Mouse (Mus musculus) sigmoid colon, adult 10 weeks (tissue): ENCODE measurements around the gene Nr1d2. TPM values are rescaled to one million over a fixed set of nuclear protein-coding genes. Genes with fewer than 3 reads are reported as not detected.

Experiments
- polyA plus RNA-seq: library from polyadenylated mRNA; stranded (reverse); fragments of 350-450 nt; fragmentation: Illumina TruSeq; extraction: RNeasy Lipid Tissue Mini Kit (QIAGEN cat#74804); gene quantifications from one replicate; pipeline ENCODE4 v1.2.3, GENCODE M21; 2014; ENCODE audit warnings: low read depth, low replicate concordance

The Nr1d2 gene
- polyA plus RNA-seq: 119 TPM

DNA sequence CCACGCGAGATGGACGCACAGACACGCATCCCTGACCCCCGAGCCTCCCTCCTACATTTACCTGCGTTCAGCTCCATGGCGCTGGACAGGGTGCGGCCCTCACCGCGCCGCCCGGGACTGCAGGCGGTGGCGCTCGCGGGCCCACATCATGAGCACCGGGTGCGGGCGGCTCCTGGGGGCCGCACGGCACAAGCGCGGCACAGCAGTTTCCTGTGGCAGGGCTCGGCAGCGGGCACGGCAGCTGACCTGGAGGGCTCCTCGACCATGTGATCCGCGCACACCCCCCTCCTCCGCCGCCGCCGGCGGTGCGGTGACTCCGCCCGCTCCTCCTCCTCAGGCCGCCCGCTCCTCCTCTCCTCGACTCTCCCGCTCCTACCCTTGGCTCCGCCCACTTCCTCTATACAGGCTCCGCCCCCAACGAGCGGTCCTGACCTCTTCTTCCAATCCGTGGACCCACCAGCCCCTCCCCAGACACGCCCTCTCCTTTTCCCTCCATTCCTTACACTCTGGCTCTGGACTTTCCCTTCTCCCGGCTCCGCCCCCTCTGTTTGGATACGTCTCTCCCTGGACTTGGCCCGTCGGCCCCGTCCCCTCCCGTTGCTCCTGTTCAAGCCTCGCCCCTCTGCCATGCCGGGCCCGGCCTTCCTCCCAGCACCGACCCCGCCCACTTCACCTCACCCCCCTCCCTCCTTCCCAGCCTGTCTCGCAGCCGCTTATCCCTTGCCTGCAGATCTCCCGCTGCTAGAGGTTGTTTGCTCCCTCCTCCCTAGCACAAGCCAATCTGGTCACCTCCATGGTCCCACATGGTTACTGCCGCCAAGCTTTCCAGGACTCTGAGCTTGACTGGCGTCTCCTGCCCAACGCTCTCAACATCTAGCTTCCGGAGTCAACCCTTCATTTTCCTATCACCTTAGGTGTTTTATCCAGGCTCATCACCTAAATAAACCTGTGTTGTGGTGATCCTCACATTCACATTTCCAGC is at the start of gene Nr1d2:
Gene Nr1d2 (minus strand): TSS at position 378 of the 982 bp plus-strand sequence.

DNA sequence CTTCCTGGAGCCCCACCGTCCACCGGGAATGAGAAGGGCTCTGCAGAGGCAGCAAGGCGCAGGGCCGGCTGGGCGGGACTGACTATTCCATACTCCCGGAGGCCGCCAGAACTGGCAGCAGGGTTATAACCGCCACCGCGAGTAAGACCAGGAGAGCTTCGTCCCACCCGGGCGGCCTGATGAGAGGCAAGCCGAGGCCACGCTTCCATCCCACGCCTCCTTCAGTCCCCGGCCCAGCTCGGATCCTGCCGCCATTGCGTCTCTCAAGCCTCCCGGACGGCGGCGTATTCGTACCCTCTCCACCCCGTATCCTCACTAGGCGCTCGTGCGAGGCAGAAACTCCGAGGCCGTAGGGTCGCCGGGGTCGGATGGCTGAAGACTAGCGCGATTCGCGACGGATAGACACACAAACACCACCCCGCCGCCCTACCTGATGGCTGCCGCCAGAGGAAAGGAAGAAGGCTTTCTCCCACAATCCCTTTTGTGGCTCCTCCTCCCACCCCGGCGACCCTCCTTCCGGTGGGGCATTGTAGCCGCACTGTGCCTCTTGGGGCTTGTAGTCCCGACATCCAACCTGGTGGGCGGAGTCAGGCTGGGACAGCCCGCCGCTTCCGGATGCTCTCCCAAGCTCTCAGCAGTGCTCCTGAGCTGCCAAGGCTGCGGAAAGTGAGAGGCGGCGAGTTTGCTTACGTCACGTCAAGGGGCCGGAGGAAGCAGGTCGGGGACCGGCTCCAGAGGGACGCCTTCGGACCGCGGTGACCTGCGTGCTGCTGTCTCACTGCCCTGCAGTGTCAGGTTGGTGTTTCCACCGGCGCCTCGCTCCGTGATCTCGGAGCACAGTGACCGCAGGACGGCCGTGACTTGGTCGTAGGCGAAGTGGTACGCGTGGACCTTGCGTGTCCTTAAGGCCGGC is 31.9 kb upstream of the Nr1d2 start, which contains the start of the genes Nkiras1 and Rpl15:
Gene Nkiras1 (plus strand): TSS at position 608 of the 913 bp plus-strand sequence.
Gene Rpl15 (minus strand): TSS at position 863 of the 913 bp plus-strand sequence.

Other genes starting within 250 kb of the Nr1d2 start
- gene Nkiras1, start 32.0 kb upstream of the Nr1d2 start, polyA plus RNA-seq: 31.7 TPM
- gene Rpl15, start 32.3 kb upstream of the Nr1d2 start, polyA plus RNA-seq: 213 TPM
- gene Ube2e1, start 92.7 kb upstream of the Nr1d2 start, polyA plus RNA-seq: 174 TPM